Mouse (Mus musculus) lung, postnatal 0 days (tissue): Measurements from ENCODE around the gene 3110040M04Rik. TPM values are rescaled to one million over a fixed set of nuclear protein-coding genes. Genes with fewer than 3 reads are reported as not detected.
"Not testable (repeated sequence)": the region's sequence is repeated elsewhere in the genome, so short reads cannot be mapped to it uniquely, and the experiment has no call there.

Experiments
- ATAC-seq: fragments of 200-750 bp; cut with Nextera tagmentation; 2 replicates; pipeline ENCODE4 v1.8.0; 2017; ENCODE audit warnings: moderate library complexity
- DNase-seq: peaks from one replicate; pipeline ENCODE4 v3.0.0-alpha.2; 2016; ENCODE audit warnings: low spot score
- H3K27ac ChIP-seq: fragments of 300-500 bp; sonication (generic); 2 replicates; pipeline ENCODE4 v1.5.1; 2014; ENCODE audit warnings: antibody characterized with exemption, mild to moderate bottlenecking, low read length, mixed read lengths
- H3K27me3 ChIP-seq: fragments of 300-500 bp; sonication (generic); replicated peaks from 2 replicates; pipeline ENCODE4 v1.6.1; 2014; ENCODE audit warnings: low read length, mixed read lengths; ENCODE audit not compliant: insufficient read depth
- H3K36me3 ChIP-seq: fragments of 300-500 bp; sonication (generic); 2 replicates; pipeline ENCODE4 v1.6.1; 2014; ENCODE audit warnings: low read length, mixed read lengths; ENCODE audit not compliant: insufficient read depth
- H3K4me1 ChIP-seq: fragments of 300-500 bp; sonication (generic); 2 replicates; pipeline ENCODE4 v1.6.1; 2014; ENCODE audit warnings: antibody characterized with exemption, low read depth, low read length, mixed read lengths; ENCODE audit not compliant: insufficient read depth
- H3K4me2 ChIP-seq: fragments of 300-500 bp; sonication (generic); replicated peaks from 2 replicates; pipeline ENCODE4 v1.6.1; 2014; ENCODE audit warnings: low read depth, mild to moderate bottlenecking, low read length, moderate library complexity, mixed read lengths
- H3K4me3 ChIP-seq: fragments of 300-500 bp; sonication (generic); 2 replicates; pipeline ENCODE4 v1.5.1; 2014; ENCODE audit warnings: low read depth, low read length
- H3K9ac ChIP-seq: fragments of 300-500 bp; sonication (generic); replicated peaks from 2 replicates; pipeline ENCODE4 v1.6.1; 2014; ENCODE audit warnings: low read depth, mild to moderate bottlenecking
- H3K9me3 ChIP-seq: fragments of 300-500 bp; sonication (generic); 2 replicates; pipeline ENCODE4 v1.6.1; 2016; ENCODE audit warnings: low read length, mixed read lengths
- CTCF ChIP-seq: IDR thresholded peaks from 2 replicates; pipeline ENCODE4 v1.5.1; 2016; ENCODE audit warnings: antibody characterized with exemption, mild to moderate bottlenecking
- EP300 ChIP-seq: IDR thresholded peaks from 2 replicates; pipeline ENCODE4 v1.6.1; 2016; ENCODE audit warnings: antibody characterized with exemption, mild to moderate bottlenecking, control low read depth
- WGBS: fragments of 180-500 bp; shearing (Covaris S2); extraction: QIAGEN DNeasy Blood & Tissue Kit; methylation state at CpG from one replicate; pipeline ENCODE4 v1.1.7; 2014; 5-methylcytosine and 5-hydroxymethylcytosine counted together
- polyA plus RNA-seq: library from polyadenylated mRNA; unstranded; fragments of >200 nt; fragmentation: Nextera tagmentation; extraction: Ambion mirVana; gene quantifications from 2 replicates; pipeline ENCODE4 v1.2.1, GENCODE M21; 2015

3110040M04Rik gene
- 0.15 TPM in 1 of 2 replicates, not detected in the other for polyA plus RNA-seq

DNA sequence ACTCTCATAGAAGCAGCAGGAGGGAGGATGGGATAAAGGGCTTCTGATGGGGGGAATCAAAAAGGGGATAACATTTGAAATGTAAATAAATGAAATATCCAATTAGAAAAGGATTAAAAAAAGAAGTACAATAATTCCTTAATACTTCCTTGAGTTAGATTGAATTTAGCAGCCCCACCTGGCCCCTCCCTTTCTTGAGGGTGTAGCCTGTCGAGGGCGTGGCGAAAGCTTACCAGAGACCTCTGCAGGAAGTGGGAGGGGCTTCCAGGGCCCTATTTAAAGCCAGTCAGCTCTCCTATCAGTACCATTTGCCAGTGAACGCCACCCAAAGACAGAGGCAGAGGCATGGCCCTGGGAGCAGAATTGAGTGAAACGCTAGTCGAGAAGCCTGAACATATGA is at the start of gene 3110040M04Rik:
Gene 3110040M04Rik, plus strand, starts transcription at position 304 of the 400 bp plus-strand sequence.
- not testable (repeated sequence) for H3K4me2 ChIP-seq, H3K27me3 ChIP-seq, DNase-seq, H3K9me3 ChIP-seq, H3K27ac ChIP-seq, H3K9ac ChIP-seq, ATAC-seq, H3K4me1 ChIP-seq, H3K4me3 ChIP-seq, H3K36me3 ChIP-seq
- WGBS, result no CpG with 5 or more reads among the region's 6 CpGs

DNA sequence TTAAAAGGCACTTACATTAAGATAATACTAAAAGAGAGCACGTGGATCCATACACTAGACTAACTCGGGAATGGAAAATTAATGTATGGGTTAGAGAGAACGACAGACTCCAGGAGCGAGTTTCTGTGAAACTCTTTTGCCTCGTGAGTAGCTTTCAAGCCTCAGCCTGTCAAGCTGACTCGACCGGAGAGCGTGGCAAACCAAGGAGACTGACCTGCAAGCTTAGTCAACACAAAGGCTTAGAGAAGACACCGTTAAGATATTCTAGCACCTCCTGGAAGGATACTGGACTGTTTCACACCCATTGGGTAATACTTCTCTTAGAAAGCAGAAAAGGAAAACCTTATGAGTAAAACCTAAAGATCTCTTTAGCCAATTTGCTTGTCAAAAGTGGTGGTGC is 49.8 kb upstream of the 3110040M04Rik start:
- H3K9me3 ChIP-seq, ATAC-seq, H3K27me3 ChIP-seq, H3K9ac ChIP-seq, H3K4me2 ChIP-seq, H3K36me3 ChIP-seq, H3K4me3 ChIP-seq, H3K27ac ChIP-seq, DNase-seq, H3K4me1 ChIP-seq: not testable (repeated sequence)
- WGBS, result 90% methylated on average over 9 of the region's 9 CpGs

DNA sequence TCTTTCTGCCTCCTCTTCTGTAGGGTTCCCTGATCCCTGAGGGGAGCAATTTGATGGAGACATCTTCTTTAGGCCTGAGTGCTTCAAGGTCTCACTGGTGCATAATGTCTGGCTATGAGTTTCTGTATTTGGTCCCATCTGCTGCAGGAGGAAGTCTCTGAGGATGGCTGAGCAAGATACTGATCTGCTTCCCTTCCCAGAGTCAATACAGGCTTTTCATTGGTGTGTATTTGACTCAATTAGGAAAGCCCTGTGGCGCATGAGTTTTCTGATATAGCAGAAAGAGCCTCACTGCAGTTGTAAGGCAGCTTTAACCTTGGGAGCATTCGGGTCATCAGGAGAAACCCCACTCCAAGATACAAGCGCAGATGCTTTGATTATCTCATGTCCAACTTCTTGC is 47.8 kb upstream of the 3110040M04Rik start:
- no peak overlapping the region for H3K27ac ChIP-seq
- no peaks in the 10 kb centered on the region for H3K36me3 ChIP-seq
- no peak overlapping the region for H3K9ac ChIP-seq
- no peak overlapping the region for H3K4me3 ChIP-seq
- H3K27me3 ChIP-seq, result no peaks in the 10 kb centered on the region
- ATAC-seq (no peak), DNase-seq (no peak)
- no peak overlapping the region for H3K4me2 ChIP-seq
- TF ChIP-seq CTCF (no peak), EP300 (no peak)
- 98% methylated on average over 3 of the region's 3 CpGs for WGBS
- no peaks in the 10 kb centered on the region for H3K4me1 ChIP-seq
- no peaks in the 10 kb centered on the region for H3K9me3 ChIP-seq

DNA sequence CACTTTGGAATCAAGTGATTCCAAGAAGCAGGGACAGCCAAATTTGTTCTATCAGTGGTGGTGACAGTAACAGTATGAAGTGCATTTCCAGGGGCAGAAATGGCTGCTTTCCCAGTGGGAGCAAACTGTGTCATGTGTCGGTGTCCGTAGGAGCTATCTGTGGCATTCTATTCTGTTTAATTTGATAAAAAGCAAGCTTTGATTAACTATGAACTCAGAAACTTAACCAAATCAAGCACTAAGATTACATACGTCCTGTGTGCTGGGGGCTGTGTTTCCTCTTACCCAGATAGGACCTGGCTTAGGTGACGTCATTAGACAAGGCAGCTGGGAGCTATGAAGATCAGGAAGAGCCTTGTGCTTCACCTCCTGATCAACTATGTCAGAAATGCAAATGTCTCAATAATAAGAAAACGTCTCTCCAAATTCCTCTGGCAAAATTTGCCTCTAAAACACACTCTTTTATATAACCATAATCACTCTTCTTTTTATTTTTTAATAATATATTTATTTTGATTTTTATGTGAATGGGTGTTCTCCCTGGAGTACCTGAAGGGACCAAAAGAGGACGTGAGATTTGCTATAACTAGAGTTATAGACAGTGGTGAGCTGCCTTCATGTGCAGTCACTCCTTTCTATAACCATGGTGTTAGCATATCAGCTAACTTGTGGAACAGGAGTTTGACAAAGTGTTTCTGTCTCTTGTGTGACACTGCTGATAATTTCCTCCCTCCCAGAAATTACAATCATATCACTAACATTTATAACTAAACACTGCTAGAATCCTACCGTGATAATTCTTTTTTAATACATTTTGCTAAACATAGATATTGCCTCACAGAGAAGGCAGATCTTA is 46.9 kb upstream of the 3110040M04Rik start:
- no peak for TF ChIP-seq CTCF
- no peak overlapping the region for H3K27ac ChIP-seq
- H3K36me3 ChIP-seq, result no peaks in the 10 kb centered on the region
- H3K9me3 ChIP-seq, result no peaks in the 10 kb centered on the region
- H3K4me1 ChIP-seq, result no peaks in the 10 kb centered on the region
- H3K9ac ChIP-seq, result no peak overlapping the region
- H3K4me2 ChIP-seq, result no peak overlapping the region
- WGBS, result 56% methylated on average over 7 of the region's 7 CpGs
- DNase-seq (no peak), ATAC-seq (no peak)
- no peak overlapping the region for H3K4me3 ChIP-seq
- no peaks in the 10 kb centered on the region for H3K27me3 ChIP-seq

DNA sequence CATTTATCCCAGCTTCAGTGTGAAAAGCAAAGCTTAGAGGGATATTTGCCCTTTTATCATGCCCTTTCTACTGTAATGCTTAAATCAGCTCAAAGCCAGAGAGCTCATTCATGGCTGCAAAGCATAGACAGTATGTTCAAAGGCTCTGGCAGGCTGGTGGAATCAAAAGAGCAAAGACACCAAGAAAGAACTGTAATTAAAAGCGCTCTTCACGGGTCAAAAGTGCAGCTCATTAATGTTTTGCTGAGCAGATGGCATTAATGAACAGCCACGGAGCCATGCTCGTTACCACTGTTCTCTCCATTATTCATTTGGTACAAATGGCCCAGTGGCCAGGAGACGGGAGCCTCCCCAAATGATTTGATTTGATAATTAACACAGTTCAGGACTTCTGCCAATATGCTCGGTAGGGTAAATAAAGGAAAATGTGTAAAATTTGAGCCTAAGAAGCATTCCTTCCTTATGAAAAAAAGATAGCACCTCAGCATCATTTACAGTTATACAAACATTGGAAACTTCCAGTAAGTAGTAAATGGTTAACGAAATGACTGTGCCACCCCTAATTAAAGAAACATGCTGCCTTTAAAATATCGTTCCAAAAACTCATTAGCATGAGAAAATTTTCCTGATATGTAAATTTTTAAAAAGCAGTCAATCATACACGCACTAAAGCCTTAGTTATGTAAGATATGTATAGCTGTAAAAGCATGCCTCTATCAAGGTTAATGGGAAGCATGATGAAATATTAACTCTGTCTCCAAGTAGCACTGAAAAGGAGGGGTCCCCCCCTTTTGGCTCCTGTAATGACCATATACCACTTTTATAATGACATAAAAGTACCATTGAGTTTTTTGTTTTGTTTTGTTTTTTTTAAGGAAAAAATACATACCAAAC is 45.7 kb upstream of the 3110040M04Rik start:
- 80% methylated on average over 9 of the region's 9 CpGs for WGBS
- ATAC-seq, result no peak
- Histone ChIP-seq H3K4me2 (no peak overlapping the region), H3K27me3 (no peaks in the 10 kb centered on the region), H3K9ac (no peak overlapping the region), H3K36me3 (no peaks in the 10 kb centered on the region), H3K9me3 (no peaks in the 10 kb centered on the region), H3K27ac (no peak overlapping the region), H3K4me1 (no peaks in the 10 kb centered on the region), H3K4me3 (no peak overlapping the region)
- DNase-seq, result no peak
- TF ChIP-seq CTCF (no peak), EP300 (no peak)

DNA sequence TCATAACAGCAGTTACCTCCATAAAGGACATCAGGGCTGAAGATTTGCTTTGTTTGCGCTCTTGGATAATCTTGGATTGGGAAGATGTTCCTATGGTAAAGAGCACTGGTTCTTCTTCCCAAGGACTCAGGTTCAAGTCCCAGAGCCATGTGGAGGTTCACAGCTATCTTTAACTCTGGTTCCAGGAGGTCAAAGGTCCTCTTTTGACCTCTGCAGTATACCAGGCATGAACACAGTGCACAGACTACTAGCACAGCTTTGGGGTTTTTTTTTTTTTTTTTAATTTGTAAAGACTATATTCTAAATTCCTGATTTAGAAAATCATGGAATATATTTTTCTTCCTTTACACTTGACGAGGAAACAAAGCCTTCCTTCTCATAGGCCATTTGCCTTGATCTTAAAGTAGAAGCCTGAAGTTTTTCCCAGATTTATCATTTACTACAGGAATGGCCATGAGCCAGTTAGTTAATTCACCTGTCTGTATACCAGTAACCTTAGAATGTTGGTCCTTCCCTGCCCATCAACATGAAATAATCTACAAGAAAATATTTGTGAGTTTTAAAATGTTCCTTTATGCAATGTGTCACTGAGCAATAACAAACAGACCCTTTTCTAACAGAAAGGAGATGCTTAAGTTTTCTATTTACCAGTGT is 44.9 kb upstream of the 3110040M04Rik start:
- no peaks in the 10 kb centered on the region for H3K4me1 ChIP-seq
- 82% methylated on average over 2 of the region's 2 CpGs for WGBS
- no peak overlapping the region for H3K9ac ChIP-seq
- H3K36me3 ChIP-seq, result no peaks in the 10 kb centered on the region
- no peak overlapping the region for H3K27ac ChIP-seq
- TF ChIP-seq EP300 (no peak), CTCF (no peak)
- DNase-seq (no peak), ATAC-seq (no peak)
- no peak overlapping the region for H3K4me2 ChIP-seq
- H3K27me3 ChIP-seq, result no peaks in the 10 kb centered on the region
- no peaks in the 10 kb centered on the region for H3K9me3 ChIP-seq
- no peak overlapping the region for H3K4me3 ChIP-seq
